Comparison of ENCODE assay signal across 8 mouse cellular contexts in genomic region chr17:10326596-10327045, GRCm38 (mm10). TPM values are rescaled to one million over a fixed set of nuclear protein-coding genes. Genes with fewer than 3 reads are reported as not detected.
DNase-seq lines count a peak whose midpoint lies in the region; ATAC-seq and TF ChIP-seq lines count a peak whose summit lies in the region.

No protein-coding gene starts in this region.

- peak in 1 of 2 experiments; percentile 17 for DNase-seq in cerebellum, adult 2 months
- DNase-seq in cerebellum, adult 9-11 months = no peak
- DNase-seq in midbrain, postnatal 0 days (ENCODE audit: low spot score) = peak; percentile 74
- peak; percentile 69 to 79 for DNase-seq in gastrocnemius, postnatal 36 days
- DNase-seq in kidney, postnatal 36 days = peak; percentile 42 to 51
- DNase-seq in natural killer cell, adult 2 months (ENCODE audit: low spot score in 2 of 2) = peak; percentile 28 to 52
- DNase-seq in urinary bladder, postnatal 10 days (ENCODE audit: low spot score) = no peak

- no peak for TF ChIP-seq POLR2A in cerebellum, adult 2 months (IDR thresholded peaks at IDR 0.05; ENCODE audit: borderline replicate concordance, insufficient read depth, low read length)

- no peak for TF ChIP-seq CTCF in cerebellum, adult 2 months (IDR thresholded peaks at IDR 0.05; ENCODE audit: borderline replicate concordance, insufficient read depth, low read depth, low read length)
- TF ChIP-seq CTCF in midbrain, postnatal 0 days (IDR thresholded peaks at IDR 0.05) = peak; percentile 23

- H3K4me1 ChIP-seq in cerebellum, adult 2 months (ENCODE audit: control insufficient read depth, insufficient read depth, low read length) = no peaks in the 10 kb centered on the region; the same call in none of the 2 replicates
- peaks cover 5% of the 10 kb centered on the region; the same call in 1 of the 2 replicates for H3K4me1 ChIP-seq in midbrain, postnatal 0 days (ENCODE audit: insufficient read depth, low read length)
- H3K4me1 ChIP-seq in midbrain, embryonic 13.5 days (replicated peaks) = peaks cover 32% of the 10 kb centered on the region

- H3K27me3 ChIP-seq in cerebellum, adult 2 months (ENCODE audit: control insufficient read depth, insufficient read depth, low read length) = no peaks in the 10 kb centered on the region
- H3K27me3 ChIP-seq in midbrain, postnatal 0 days (ENCODE audit: insufficient read depth, low read length) = no peaks in the 10 kb centered on the region
- no peaks in the 10 kb centered on the region for H3K27me3 ChIP-seq in midbrain, embryonic 13.5 days

- no peaks in the 10 kb centered on the region for H3K9me3 ChIP-seq in midbrain, postnatal 0 days (ENCODE audit: low read length)
- 0 out of 2 replicates have a peak, but pooled peaks cover 7% of the 10 kb centered on the region for H3K9me3 ChIP-seq in midbrain, embryonic 13.5 days

- no peak overlapping the region for H3K4me2 ChIP-seq in midbrain, postnatal 0 days (ENCODE audit: low read depth, low read length, poor library complexity, severe bottlenecking)
- no peak overlapping the region for H3K4me2 ChIP-seq in midbrain, embryonic 13.5 days (replicated peaks)

- intact Hi-C loops in gastrocnemius, postnatal 36 days (cut with DNase I) = loop anchor here (5.0 to 10.0 kb wide), 2 partner anchors 166 to 418 kb away; no protein-coding TSS in a partner anchor

- WGBS in cerebellum, adult 2 months = 59% methylated on average over 3 of the region's 3 CpGs
- 65% methylated on average over 3 of the region's 3 CpGs for WGBS in midbrain, postnatal 0 days
- WGBS in midbrain, embryonic 13.5 days = 69% methylated on average over 3 of the region's 3 CpGs

- H3K36me3 ChIP-seq in midbrain, postnatal 0 days (ENCODE audit: insufficient read depth, low read length) = no peaks in the 10 kb centered on the region
- H3K36me3 ChIP-seq in midbrain, embryonic 13.5 days = no peaks in the 10 kb centered on the region; the same call in 1 of the 2 replicates

- no peak overlapping the region for H3K4me3 ChIP-seq in cerebellum, adult 2 months (replicated peaks; ENCODE audit: insufficient read depth, low read depth, low read length)
- no peak overlapping the region for H3K4me3 ChIP-seq in midbrain, postnatal 0 days (ENCODE audit: low read depth, low read length)
- H3K4me3 ChIP-seq in midbrain, embryonic 13.5 days (replicated peaks) = no peak overlapping the region

- H3K27ac ChIP-seq in cerebellum, adult 2 months (ENCODE audit: insufficient read depth, low read length) = 0 out of 2 replicates have a peak overlapping the region, but pooled peaks have one; percentile 14
- H3K27ac ChIP-seq in midbrain, postnatal 0 days (ENCODE audit: low read depth, low read length) = no peak overlapping the region
- no peak overlapping the region for H3K27ac ChIP-seq in midbrain, embryonic 13.5 days

- ATAC-seq in midbrain, postnatal 0 days (ENCODE audit: low FRiP score) = peak; percentile 69
- no peak for ATAC-seq in midbrain, embryonic 13.5 days

- H3K9ac ChIP-seq in midbrain, postnatal 0 days (replicated peaks; ENCODE audit: low read length, poor library complexity, severe bottlenecking) = no peak overlapping the region
- no peak overlapping the region for H3K9ac ChIP-seq in midbrain, embryonic 13.5 days (replicated peaks)

RNA-seq across cellular contexts. Expression of gene Qk, which starts 7.0 kb away (rescaled TPM):
- polyA plus RNA-seq in cerebellum, adult 2 months (2012; rRNA removed) = 276 and 278 TPM in 2 replicates
- total RNA-seq in midbrain, postnatal 0 days (2014; rRNA removed) = 293 and 297 TPM in 2 replicates
- polyA plus RNA-seq in midbrain, postnatal 0 days (2015; fragmentation: Nextera tagmentation; extraction: Ambion mirVana) = 43.3 and 47.4 TPM in 2 replicates
- 42.5 and 47.9 TPM in 2 replicates for polyA plus RNA-seq in midbrain, embryonic 13.5 days (2015; fragmentation: Nextera tagmentation; extraction: Ambion mirVana)
- total RNA-seq in gastrocnemius, postnatal 36 days (2021) = 100 to 1,000 TPM; 212 to 251 TPM

Comparison
In these comparisons a context has a peak if more than half of its experiments do, and no peak if none do; other contexts are left out.
1. DNase-seq: peak in midbrain, postnatal 0 days (single experiment), gastrocnemius, postnatal 36 days (2 of 2), kidney, postnatal 36 days (2 of 2) and natural killer cell, adult 2 months (2 of 2); none in cerebellum, adult 9-11 months (single experiment) and urinary bladder, postnatal 10 days (single experiment).